Mouse (Mus musculus): ENCODE data around the gene Tex46. TPM values are rescaled to one million over a fixed set of nuclear protein-coding genes. Genes with fewer than 3 reads are reported as not detected.

The Tex46 gene
- polyA plus RNA-seq, 1 experiment from 2014 or later = not detected

GRCm38 (mm10) chr4:136621336-136621735 is 11.1 kb downstream of the Tex46 start:
- no peaks in the 10 kb centered on the region for H3K36me3 ChIP-seq (ENCODE audit: control insufficient read depth, insufficient read depth)
- no peak overlapping the region for H3K9ac ChIP-seq (ENCODE audit: low read depth, low read length)
- no peak overlapping the region for H3K4me2 ChIP-seq (ENCODE audit: low read depth, low read length)
- no peaks in the 10 kb centered on the region for H3K4me1 ChIP-seq (ENCODE audit: control insufficient read depth, low read depth, low read length)
- no peak overlapping the region for H3K4me3 ChIP-seq (ENCODE audit: low read depth, low read length)
- no peaks in the 10 kb centered on the region for H3K9me3 ChIP-seq (replicated peaks; ENCODE audit: control insufficient read depth, low read length)
- 0% methylated on average over 1 of the region's 1 CpGs for WGBS (ENCODE audit: insufficient replicate concordance)
- H3K27ac ChIP-seq (ENCODE audit: low read length) = no peak overlapping the region
- ATAC-seq (ENCODE audit: low read depth) = no peak
- H3K27me3 ChIP-seq (ENCODE audit: control insufficient read depth, insufficient read depth, low read depth, low read length) = no peaks in the 10 kb centered on the region

DNA sequence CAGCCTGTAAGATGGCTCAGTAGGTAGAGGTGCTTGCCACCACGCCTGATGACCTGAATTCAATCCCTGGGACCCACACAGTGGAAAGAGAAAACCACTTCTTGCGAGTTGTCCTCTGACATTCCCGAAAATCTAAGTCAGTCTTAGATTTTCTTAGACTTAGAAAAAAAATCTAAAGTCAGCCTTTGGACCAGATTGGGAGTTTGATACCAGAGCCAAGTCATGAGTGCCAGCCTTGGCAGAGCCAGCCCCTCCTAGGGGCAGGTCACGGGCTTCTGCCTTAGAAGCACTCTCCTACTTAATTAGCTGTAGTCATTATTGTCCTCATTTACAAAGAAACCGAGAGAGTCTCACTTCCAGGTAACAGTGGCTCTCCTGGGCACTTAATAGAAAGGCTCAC is 11.7 kb downstream of the Tex46 start:
- H3K27ac ChIP-seq (ENCODE audit: low read length) = no peak overlapping the region

DNA sequence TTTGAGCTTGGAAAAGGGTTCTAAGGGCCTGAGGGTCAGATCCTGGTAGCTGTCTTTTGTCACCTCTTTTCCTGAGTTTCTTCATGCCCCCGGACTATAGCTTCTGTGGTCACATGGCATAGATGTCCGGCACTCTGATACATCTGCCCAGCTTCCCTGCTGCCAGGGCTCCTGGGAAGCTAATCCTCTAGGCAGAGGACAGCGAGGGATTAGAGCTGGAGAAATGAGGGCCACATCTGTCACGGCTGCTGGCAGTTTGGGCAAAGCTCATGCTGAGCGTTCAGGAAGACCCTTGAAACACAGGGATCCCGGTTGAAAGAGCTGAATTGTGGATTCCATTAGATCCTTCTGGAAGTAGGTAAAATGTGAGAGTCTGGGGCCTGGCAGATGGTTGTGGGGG is 12.2 kb downstream of the Tex46 start, which contains the start of gene Lactbl1:
Lactbl1 (plus strand) TSS at position 234 of the 400 bp plus-strand sequence.
- no peak within 1 kb of the TSS for H3K4me3 ChIP-seq (ENCODE audit: low read depth, low read length)
- no peak within 1 kb of the TSS for H3K4me2 ChIP-seq (ENCODE audit: low read depth, low read length)
- no peaks in the 10 kb centered on the region for H3K9me3 ChIP-seq (replicated peaks; ENCODE audit: control insufficient read depth, low read length)
- no peaks in the 10 kb centered on the region for H3K4me1 ChIP-seq (ENCODE audit: control insufficient read depth, low read depth, low read length)
- H3K36me3 ChIP-seq (ENCODE audit: control insufficient read depth, insufficient read depth) = no peaks in the 10 kb centered on the region
- no peak within 1 kb of the TSS for H3K27ac ChIP-seq (ENCODE audit: low read length)
- no peak within 1 kb of the TSS for H3K9ac ChIP-seq (ENCODE audit: low read depth, low read length)
- no peak for ATAC-seq (ENCODE audit: low read depth)
- no peaks in the 10 kb centered on the region for H3K27me3 ChIP-seq (ENCODE audit: control insufficient read depth, insufficient read depth, low read depth, low read length)
- 51% methylated on average over 6 of the region's 6 CpGs for WGBS (ENCODE audit: insufficient replicate concordance)

More for the DNA sequence above, 11.7 kb downstream of the Tex46 start:
- H3K4me1 ChIP-seq (ENCODE audit: control insufficient read depth, low read depth, low read length) = no peaks in the 10 kb centered on the region
- WGBS (ENCODE audit: insufficient replicate concordance) = 45% methylated on average over 5 of the region's 5 CpGs
- H3K4me3 ChIP-seq (ENCODE audit: low read depth, low read length) = no peak overlapping the region
- no peaks in the 10 kb centered on the region for H3K9me3 ChIP-seq (replicated peaks; ENCODE audit: control insufficient read depth, low read length)
- no peaks in the 10 kb centered on the region for H3K27me3 ChIP-seq (ENCODE audit: control insufficient read depth, insufficient read depth, low read depth, low read length)
- no peak overlapping the region for H3K9ac ChIP-seq (ENCODE audit: low read depth, low read length)
- no peak for ATAC-seq (ENCODE audit: low read depth)
- no peaks in the 10 kb centered on the region for H3K36me3 ChIP-seq (ENCODE audit: control insufficient read depth, insufficient read depth)
- H3K4me2 ChIP-seq (ENCODE audit: low read depth, low read length) = no peak overlapping the region

DNA sequence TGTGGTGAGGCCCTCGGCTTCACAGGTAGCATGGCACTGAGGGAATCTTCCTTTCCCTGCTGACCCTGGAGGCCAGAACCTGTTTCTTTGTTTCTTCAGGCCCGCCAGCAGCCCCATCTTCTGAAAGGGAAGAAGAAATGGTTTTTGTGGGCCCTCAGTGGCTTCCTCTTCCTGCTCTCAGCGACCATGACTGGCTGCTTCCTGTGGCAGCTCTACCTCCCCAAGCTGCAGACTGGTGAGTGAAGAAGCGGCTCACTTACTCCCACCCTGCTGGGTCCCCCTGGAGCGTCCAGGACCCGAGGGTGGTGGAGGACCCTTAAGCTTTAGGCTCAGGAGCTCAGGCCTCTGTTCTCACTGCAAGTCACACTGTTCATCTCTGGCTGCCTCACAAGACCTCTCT is 16.4 kb downstream of the Tex46 start:
- Histone ChIP-seq H3K27ac (ENCODE audit: low read length) (no peak overlapping the region), H3K9me3 (replicated peaks; ENCODE audit: control insufficient read depth, low read length) (no peaks in the 10 kb centered on the region), H3K4me3 (ENCODE audit: low read depth, low read length) (no peak overlapping the region), H3K36me3 (ENCODE audit: control insufficient read depth, insufficient read depth) (no peaks in the 10 kb centered on the region), H3K9ac (ENCODE audit: low read depth, low read length) (no peak overlapping the region), H3K4me2 (ENCODE audit: low read depth, low read length) (no peak overlapping the region), H3K4me1 (ENCODE audit: control insufficient read depth, low read depth, low read length) (no peaks in the 10 kb centered on the region), H3K27me3 (ENCODE audit: control insufficient read depth, insufficient read depth, low read depth, low read length) (no peaks in the 10 kb centered on the region)
- WGBS (ENCODE audit: insufficient replicate concordance) = 21% methylated on average over 5 of the region's 6 CpGs
- no peak for ATAC-seq (ENCODE audit: low read depth)

- H3K36me3 ChIP-seq (ENCODE audit: control insufficient read depth, insufficient read depth) = no peaks in the 10 kb centered on the region
- no peak for ATAC-seq (ENCODE audit: low read depth)
- peaks cover under 1% of the 10 kb centered on the region; the same call in 1 of the 2 replicates for H3K27me3 ChIP-seq (ENCODE audit: control insufficient read depth, insufficient read depth, low read depth, low read length)
- no peaks in the 10 kb centered on the region for H3K9me3 ChIP-seq (replicated peaks; ENCODE audit: control insufficient read depth, low read length)
- H3K4me3 ChIP-seq (ENCODE audit: low read depth, low read length) = no peak overlapping the region
- no peak overlapping the region for H3K9ac ChIP-seq (ENCODE audit: low read depth, low read length)
- no peak overlapping the region for H3K4me2 ChIP-seq (ENCODE audit: low read depth, low read length)
- H3K27ac ChIP-seq (ENCODE audit: low read length) = no peak overlapping the region
- WGBS (ENCODE audit: insufficient replicate concordance) = 78% methylated on average over 11 of the region's 11 CpGs
- no peaks in the 10 kb centered on the region for H3K4me1 ChIP-seq (ENCODE audit: control insufficient read depth, low read depth, low read length)
Measured at GRCm38 (mm10) chr4:136631237-136631994, 21.2 kb downstream of the Tex46 start.

DNA sequence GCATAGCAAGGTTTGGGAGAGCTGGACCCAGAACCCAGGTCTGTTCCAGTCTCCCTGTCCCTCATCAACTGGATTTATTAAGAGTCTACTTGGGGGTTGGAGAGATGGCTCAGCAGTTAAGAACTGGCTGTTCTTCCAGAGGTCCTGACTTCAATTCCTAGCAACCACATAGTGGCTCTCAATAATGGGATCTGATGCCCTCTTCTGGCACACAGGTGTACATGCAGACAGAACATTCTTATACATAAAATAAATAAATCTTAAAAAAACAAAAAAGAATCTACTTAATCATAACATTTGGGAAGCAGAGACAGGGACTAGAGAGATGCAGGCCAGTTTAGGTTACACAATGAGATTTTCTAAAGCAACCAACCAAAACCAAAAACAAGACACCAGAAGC is 25.8 kb downstream of the Tex46 start:
- Histone ChIP-seq H3K9ac (ENCODE audit: low read depth, low read length) (no peak overlapping the region), H3K27me3 (ENCODE audit: control insufficient read depth, insufficient read depth, low read depth, low read length) (peaks cover 26% of the 10 kb centered on the region), H3K4me2 (ENCODE audit: low read depth, low read length) (no peak overlapping the region), H3K4me3 (ENCODE audit: low read depth, low read length) (no peak overlapping the region), H3K4me1 (ENCODE audit: control insufficient read depth, low read depth, low read length) (no peaks in the 10 kb centered on the region; the same call in none of the 2 replicates), H3K36me3 (ENCODE audit: control insufficient read depth, insufficient read depth) (no peaks in the 10 kb centered on the region), H3K9me3 (replicated peaks; ENCODE audit: control insufficient read depth, low read length) (no peaks in the 10 kb centered on the region), H3K27ac (ENCODE audit: low read length) (no peak overlapping the region)
- no peak for ATAC-seq (ENCODE audit: low read depth)

DNA sequence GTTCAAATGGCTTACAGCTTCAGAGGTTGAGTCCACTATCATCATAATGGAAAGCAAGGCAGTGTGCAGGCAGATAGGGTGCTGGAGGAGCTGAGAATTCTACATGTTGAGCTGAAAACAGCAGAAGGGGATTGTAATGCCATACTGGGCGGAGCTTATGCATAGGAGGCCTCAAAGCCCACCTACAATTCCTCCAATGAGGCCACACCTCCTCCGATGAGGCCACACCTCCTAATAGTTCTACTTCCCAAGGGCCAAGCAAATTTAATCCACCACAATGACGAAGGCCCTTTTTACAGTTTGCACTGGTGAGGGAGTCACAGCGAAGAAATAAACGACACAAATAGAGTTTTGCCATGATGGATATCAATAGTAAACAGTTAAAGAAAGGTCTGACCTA is 26.3 kb downstream of the Tex46 start:
- Histone ChIP-seq H3K27me3 (ENCODE audit: control insufficient read depth, insufficient read depth, low read depth, low read length) (peaks cover 26% of the 10 kb centered on the region), H3K9me3 (replicated peaks; ENCODE audit: control insufficient read depth, low read length) (no peaks in the 10 kb centered on the region), H3K36me3 (ENCODE audit: control insufficient read depth, insufficient read depth) (no peaks in the 10 kb centered on the region), H3K4me1 (ENCODE audit: control insufficient read depth, low read depth, low read length) (no peaks in the 10 kb centered on the region; the same call in none of the 2 replicates), H3K27ac (ENCODE audit: low read length) (no peak overlapping the region), H3K9ac (ENCODE audit: low read depth, low read length) (no peak overlapping the region), H3K4me3 (ENCODE audit: low read depth, low read length) (no peak overlapping the region), H3K4me2 (ENCODE audit: low read depth, low read length) (no peak overlapping the region)
- WGBS (ENCODE audit: insufficient replicate concordance) = 40% methylated on average over 5 of the region's 5 CpGs
- ATAC-seq (ENCODE audit: low read depth) = no peak

DNA sequence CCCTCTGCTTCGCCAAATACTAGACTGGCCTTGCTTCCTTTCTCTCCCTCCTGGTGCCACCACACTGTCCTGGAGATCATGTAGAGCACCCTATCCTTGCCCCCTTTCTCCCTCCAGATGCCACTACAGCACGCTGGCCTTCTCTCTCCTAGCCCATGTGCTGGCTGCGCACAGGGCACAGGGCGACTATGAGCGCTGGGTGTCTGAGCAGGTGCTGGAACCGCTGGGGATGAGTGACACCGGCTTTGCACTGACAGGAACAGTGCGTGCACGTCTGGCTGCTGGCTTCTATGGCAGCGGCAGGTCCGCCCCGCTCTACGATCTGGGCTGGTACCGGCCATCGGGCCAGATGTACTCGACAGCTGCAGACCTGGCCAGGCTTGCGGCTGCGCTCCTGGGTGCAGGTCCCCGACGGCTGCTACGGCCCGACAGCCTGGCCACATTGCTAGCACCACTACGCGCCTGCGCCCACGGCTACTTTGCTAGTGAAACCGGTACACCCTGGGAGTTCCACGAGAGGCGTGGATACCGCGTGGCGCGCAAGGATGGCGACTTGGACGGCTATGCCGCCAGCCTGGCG is 26.8 kb downstream of the Tex46 start:
- Histone ChIP-seq H3K4me3 (ENCODE audit: low read depth, low read length) (peak overlapping the region; percentile 41), H3K36me3 (ENCODE audit: control insufficient read depth, insufficient read depth) (no peaks in the 10 kb centered on the region), H3K9ac (ENCODE audit: low read depth, low read length) (no peak overlapping the region), H3K27ac (ENCODE audit: low read length) (no peak overlapping the region), H3K4me2 (ENCODE audit: low read depth, low read length) (peak overlapping the region; percentile 36), H3K27me3 (ENCODE audit: control insufficient read depth, insufficient read depth, low read depth, low read length) (peaks cover 26% of the 10 kb centered on the region), H3K9me3 (replicated peaks; ENCODE audit: control insufficient read depth, low read length) (no peaks in the 10 kb centered on the region), H3K4me1 (ENCODE audit: control insufficient read depth, low read depth, low read length) (no peaks in the 10 kb centered on the region; the same call in none of the 2 replicates)
- no peak for ATAC-seq (ENCODE audit: low read depth)
- 27% methylated on average over 37 of the region's 37 CpGs for WGBS (ENCODE audit: insufficient replicate concordance)

GRCm38 (mm10) chr4:136637563-136638229 is 27.5 kb downstream of the Tex46 start:
- Histone ChIP-seq H3K9ac (ENCODE audit: low read depth, low read length) (no peak overlapping the region), H3K36me3 (ENCODE audit: control insufficient read depth, insufficient read depth) (no peaks in the 10 kb centered on the region), H3K9me3 (replicated peaks; ENCODE audit: control insufficient read depth, low read length) (no peaks in the 10 kb centered on the region), H3K4me3 (ENCODE audit: low read depth, low read length) (peak overlapping the region; percentile 41), H3K27me3 (ENCODE audit: control insufficient read depth, insufficient read depth, low read depth, low read length) (peaks cover 26% of the 10 kb centered on the region), H3K4me2 (ENCODE audit: low read depth, low read length) (peak overlapping the region; percentile 36), H3K4me1 (ENCODE audit: control insufficient read depth, low read depth, low read length) (no peaks in the 10 kb centered on the region; the same call in none of the 2 replicates), H3K27ac (ENCODE audit: low read length) (no peak overlapping the region)
- 6% methylated on average over 69 of the region's 76 CpGs for WGBS (ENCODE audit: insufficient replicate concordance)
- ATAC-seq (ENCODE audit: low read depth) = no peak
